Mouse (Mus musculus): ENCODE measurements around the gene Sptlc2. TPM values are rescaled to one million over a fixed set of nuclear protein-coding genes. Genes with fewer than 3 reads are reported as not detected.

The Sptlc2 gene
- total RNA-seq, 2 experiments from 2014 or later = 61.4 to 64.8 TPM

DNA sequence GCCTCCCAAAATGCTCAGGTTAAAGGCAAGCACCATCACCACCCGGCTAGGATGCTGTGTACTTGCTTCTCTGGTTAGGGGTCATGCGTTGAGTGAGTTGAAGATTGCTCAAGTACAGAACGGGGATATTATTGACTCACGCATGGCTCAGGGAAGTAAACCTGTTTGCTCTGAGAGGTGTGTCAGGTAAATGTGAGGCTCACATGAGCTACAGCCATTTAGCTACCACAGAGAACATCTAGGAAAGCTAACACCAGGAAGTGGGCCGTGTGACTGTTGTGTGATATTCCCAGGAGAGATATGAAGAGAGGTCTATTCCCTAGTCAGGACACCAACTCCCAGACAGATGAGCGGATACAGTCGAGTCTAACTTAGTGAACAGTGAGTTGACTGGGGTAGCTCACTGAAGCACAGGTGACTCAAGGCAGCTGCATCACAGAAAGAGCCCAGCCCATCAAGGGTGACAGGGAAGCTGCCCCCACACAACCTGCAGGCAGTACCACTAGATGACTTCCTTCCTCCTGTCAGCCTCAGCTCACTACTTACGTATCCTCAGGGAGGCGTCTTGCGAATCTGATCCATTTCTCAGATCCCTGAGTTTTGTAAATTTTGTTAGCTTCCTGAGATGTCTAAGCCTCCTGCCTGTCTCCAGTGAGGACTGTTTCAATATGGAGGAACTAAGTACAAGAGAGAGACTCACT is 11.1 kb upstream of the Sptlc2 start:
- no peak for DNase-seq (ENCODE audit: extremely low spot score in 1 of 2, low spot score in 2 of 2)
- intact Hi-C loops (cut with DNase I) = no loop called here

DNA sequence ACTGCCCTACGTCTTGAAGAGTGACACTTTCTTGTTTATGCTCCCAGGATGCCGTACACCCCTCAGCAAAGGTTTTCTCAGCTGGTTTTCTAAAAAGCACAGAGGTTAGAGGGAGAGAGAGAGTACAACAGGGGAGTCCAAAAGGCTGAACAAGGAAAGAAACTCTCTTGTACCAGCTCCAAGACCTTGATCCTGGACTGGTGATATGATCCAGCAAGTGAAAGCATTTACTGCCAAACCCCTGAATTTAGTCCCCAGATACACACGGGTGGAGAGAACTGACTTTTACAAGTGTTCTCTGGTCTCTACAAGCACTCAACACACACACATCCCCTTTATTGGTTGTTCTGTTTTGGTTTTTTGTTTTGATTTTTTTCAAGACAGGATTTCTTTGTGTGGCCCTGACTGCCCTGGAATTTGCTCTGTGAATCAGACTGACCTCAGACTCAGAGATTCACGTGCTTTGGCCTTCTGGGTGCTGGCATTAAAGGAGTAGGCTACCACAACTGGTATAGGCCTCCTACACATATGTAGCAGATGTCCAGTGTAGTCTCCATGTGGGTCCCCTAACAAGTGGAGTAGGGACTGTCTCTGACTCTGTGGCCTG is 9.8 kb upstream of the Sptlc2 start:
- intact Hi-C loops (cut with DNase I) = no loop called here

GRCm38 (mm10) chr12:87397126-87397525 is 9.0 kb upstream of the Sptlc2 start:
- no peak for DNase-seq (ENCODE audit: extremely low spot score in 1 of 2, low spot score in 2 of 2)

More for the DNA sequence above, 9.8 kb upstream of the Sptlc2 start:
- DNase-seq (ENCODE audit: extremely low spot score in 1 of 2, low spot score in 2 of 2) = no peak

DNA sequence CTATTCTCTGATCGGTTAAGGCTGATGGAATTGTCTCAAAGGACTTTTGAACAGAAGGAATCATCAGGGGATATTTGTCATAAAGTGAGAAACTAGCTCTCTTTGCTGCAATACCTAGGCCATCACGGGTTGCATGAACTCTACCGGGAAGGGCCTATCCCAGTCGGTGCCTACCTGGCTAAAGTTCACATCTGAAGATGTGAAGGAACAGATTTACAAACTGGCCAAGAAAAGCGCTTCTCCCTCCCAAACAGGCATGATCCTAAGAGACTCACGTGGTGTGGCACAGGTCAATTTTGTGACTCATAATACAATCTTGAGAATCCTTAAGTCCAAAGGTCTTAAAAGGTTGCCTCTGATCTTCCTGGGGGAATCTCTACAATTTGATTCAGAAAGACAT is 6.2 kb upstream of the Sptlc2 start:
- no peak for DNase-seq (ENCODE audit: extremely low spot score in 1 of 2, low spot score in 2 of 2)
- intact Hi-C loops (cut with DNase I) = no loop called here

More at GRCm38 (mm10) chr12:87397126-87397525, 9.0 kb upstream of the Sptlc2 start:
- intact Hi-C loops (cut with DNase I) = no loop called here

- intact Hi-C loops (cut with DNase I) = no loop called here
- DNase-seq (ENCODE audit: extremely low spot score in 1 of 2, low spot score in 2 of 2) = no peak
These were observed 5.4 kb upstream of the Sptlc2 start for GRCm38 (mm10) chr12:87393447-87394145.

DNA sequence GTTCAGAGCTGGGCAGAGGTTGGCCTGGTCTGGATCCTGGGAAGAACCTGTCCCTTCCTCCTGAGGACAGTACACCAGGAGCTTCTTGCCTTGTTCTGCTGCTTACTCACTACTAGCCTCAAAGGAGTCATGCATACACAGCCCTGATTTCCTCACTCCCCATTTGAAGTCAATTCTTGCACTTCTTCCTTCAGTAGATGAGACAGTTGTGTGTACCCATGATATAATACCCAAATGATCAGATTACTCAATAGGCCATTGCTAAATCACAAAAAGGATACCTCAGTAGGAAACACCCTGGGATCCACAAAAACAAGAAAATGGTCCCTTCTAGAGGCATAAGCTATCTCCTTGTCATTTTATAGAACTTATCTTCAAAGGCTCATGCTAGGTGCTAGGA is 3.2 kb upstream of the Sptlc2 start:
- no peak for DNase-seq (ENCODE audit: extremely low spot score in 1 of 2, low spot score in 2 of 2)
- intact Hi-C loops (cut with DNase I) = no loop called here

GRCm38 (mm10) chr12:87389231-87389630 is 1.1 kb upstream of the Sptlc2 start:
- intact Hi-C loops (cut with DNase I) = no loop called here
- DNase-seq (ENCODE audit: extremely low spot score in 1 of 2, low spot score in 2 of 2) = no peak

DNA sequence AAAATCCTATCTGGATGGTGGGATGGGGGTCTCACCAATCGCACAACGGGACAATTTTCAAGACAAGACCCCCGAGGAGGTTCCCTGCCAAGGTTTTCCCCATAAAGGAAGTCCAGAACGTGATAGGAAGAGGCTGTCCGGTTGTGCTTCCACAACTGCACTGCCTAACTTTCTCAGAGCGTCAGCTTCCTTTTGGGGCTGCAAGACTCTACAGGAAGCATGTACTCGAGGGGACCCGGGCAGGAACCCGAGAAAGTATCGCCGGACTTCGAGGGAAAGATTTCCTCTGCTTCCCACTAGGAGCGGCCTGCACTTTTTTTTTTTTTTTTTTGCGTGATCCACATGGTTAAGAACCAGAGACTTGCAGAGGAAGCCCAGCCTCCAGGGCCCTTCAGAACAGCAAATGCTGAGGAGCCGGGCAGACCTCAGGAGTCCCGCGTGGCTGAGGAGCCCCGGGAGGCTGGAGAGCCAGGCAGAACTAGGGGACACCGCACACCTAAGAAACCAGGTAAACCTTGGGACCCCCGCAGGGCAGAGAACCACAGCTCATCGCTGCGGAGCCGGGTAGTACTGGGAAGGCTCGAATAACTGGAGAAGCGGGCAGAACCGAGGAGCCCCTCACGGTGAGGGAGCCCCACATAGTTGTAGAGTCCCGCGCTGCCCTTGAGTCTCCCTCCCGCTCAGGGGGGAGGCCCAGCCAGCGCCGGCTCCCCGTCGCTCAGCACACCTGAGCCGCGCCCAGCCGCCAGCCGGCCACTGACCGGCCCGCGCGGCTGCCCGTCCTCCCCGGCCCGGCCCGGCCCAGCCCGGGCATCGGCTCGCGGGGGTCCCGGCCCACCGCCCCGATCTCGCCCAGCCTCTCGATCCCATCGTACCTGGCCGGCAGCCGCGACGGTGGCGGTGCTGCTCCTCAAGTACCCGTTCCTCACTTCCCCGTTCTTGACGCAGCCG is 709 bp downstream of the Sptlc2 start:
- no peak for DNase-seq (ENCODE audit: extremely low spot score in 1 of 2, low spot score in 2 of 2)
- intact Hi-C loops (cut with DNase I) = no loop called here

DNA sequence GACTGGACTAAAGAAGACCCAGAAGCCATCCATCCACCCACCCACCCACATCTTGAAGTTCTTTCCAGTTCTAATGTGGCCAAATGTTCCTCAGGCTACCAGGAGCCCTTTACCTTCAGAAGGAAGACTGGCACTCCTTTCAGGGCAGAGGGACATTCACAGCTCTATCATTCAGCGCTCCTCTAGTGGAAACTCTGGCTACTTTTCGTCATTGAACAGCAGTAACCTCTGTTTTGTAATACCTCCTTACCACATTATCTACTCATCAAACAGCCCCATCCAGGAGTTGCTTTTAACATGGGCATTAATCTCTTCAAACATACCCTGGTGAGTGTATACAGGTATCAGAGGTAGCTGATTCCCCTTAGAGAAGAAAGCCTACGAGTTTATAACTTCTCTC is 3.1 kb downstream of the Sptlc2 start:
- no peak for DNase-seq (ENCODE audit: extremely low spot score in 1 of 2, low spot score in 2 of 2)
- intact Hi-C loops (cut with DNase I) = no loop called here

DNA sequence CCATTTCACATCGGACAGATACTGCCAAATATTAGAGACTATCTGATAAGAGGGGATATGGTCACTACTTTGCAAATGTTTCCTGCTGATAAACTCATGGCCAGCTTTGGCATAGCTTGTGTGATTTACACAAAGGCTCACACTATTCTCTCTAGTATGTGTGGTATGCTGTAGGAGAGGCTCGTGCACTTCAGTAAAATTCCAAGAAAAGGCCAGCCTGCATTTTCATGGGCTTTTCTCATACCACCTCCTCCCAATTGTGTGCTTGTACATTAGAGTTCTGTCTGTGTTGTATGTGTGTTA is 6.8 kb downstream of the Sptlc2 start:
- intact Hi-C loops (cut with DNase I) = no loop called here
- DNase-seq (ENCODE audit: extremely low spot score in 1 of 2, low spot score in 2 of 2) = no peak

DNA sequence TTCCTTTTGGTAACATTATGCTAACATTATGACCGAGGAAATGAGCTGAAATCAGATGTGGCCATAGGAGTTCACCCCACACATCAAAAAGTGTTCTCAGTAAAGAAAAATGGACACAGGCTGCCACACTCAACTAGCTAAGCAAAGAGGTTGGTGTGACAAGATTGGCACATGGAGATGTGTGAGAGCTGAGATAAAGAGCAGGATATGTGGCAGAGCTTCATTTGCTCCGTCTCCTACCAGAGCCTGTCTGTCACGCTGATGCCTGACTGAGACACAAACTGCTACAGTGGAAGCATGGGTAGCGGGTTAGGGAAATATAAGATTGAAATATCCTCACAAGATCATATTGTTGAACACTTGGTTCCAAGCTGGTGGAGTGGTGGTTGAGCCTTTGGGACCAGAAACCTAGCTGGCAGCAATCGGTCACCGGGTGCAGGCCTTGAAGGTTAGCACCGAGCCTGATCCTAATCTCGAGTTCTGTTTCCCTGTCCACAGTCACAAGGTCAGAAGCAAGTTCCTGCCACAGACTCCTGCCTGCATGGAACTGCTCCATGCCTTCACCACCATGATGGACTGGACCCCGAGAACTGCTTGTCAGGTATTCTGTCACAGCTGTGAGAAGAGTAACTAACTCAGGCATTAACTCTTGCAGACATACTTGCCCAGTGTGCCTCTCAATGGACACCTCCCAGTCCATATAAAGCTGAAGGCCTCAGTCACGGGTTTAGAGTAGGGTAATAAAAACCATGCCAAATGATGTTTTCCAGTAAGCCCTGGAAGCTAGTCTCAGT is 7.4 kb downstream of the Sptlc2 start:
- intact Hi-C loops (cut with DNase I) = no loop called here
- no peak for DNase-seq (ENCODE audit: extremely low spot score in 1 of 2, low spot score in 2 of 2)

GRCm38 (mm10) chr12:87379496-87379895 is 8.7 kb downstream of the Sptlc2 start:
- intact Hi-C loops (cut with DNase I) = no loop called here
- no peak for DNase-seq (ENCODE audit: extremely low spot score in 1 of 2, low spot score in 2 of 2)

- no peak for DNase-seq (ENCODE audit: extremely low spot score in 1 of 2, low spot score in 2 of 2)
- intact Hi-C loops (cut with DNase I) = no loop called here
These were observed 14.0 kb downstream of the Sptlc2 start for GRCm38 (mm10) chr12:87374159-87374558.

DNA sequence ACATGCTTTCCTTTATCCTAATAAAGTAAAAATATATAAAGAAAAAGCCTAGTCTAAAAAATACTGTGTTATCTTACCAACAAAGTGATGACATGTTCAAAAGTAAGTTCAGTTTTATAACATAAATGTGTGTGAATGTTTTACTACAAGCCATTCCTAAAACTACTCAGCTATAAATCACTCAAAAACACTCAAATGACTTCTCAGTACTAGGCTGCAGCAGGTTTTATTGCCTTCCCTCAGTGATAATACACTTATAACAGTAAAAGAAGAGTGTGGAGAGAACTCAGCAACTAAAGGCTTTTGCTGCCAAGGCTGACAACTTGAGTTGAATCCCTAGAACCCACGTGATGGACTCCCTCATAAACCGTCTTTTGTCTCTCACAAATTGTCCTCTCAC is 18.8 kb downstream of the Sptlc2 start:
- no peak for DNase-seq (ENCODE audit: extremely low spot score in 1 of 2, low spot score in 2 of 2)
- intact Hi-C loops (cut with DNase I) = no loop called here

GRCm38 (mm10) chr12:87368092-87368491 is 20.1 kb downstream of the Sptlc2 start:
- intact Hi-C loops (cut with DNase I) = no loop called here

GRCm38 (mm10) chr12:87365676-87366075 is 22.5 kb downstream of the Sptlc2 start:
- intact Hi-C loops (cut with DNase I) = no loop called here
- no peak for DNase-seq (ENCODE audit: extremely low spot score in 1 of 2, low spot score in 2 of 2)

More at GRCm38 (mm10) chr12:87368092-87368491, 20.1 kb downstream of the Sptlc2 start:
- no peak for DNase-seq (ENCODE audit: extremely low spot score in 1 of 2, low spot score in 2 of 2)

DNA sequence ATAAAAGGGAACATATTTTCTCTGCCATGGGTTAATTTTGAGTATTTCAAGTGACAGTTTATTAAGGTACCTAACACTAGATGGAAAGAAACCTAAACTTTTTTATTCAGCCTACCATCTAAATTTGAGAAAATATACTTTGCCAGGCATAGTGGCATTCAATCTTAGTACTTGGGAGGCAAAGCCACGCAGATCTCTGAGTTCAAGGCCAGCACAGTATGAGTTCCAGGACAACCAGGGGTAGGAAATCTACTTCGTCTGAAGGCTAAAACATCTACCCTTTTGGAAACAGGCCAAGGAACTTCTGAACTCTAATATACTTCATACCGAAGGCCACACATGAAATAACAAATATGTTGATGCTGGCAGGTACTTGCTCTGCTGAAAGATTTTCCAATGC is 26.0 kb downstream of the Sptlc2 start:
- no peak for DNase-seq (ENCODE audit: extremely low spot score in 1 of 2, low spot score in 2 of 2)
- intact Hi-C loops (cut with DNase I) = no loop called here

GRCm38 (mm10) chr12:87348029-87348428 is 40.1 kb downstream of the Sptlc2 start:
- no peak for DNase-seq (ENCODE audit: extremely low spot score in 1 of 2, low spot score in 2 of 2)
- intact Hi-C loops (cut with DNase I) = no loop called here

Data from left cerebral cortex, postnatal 10 days (tissue).